Mouse (Mus musculus) subcutaneous adipose tissue, adult 2 months (tissue): ENCODE measurements around the gene Rspo3. TPM values are rescaled to one million over a fixed set of nuclear protein-coding genes. Genes with fewer than 3 reads are reported as not detected.

Experiments used
- polyA plus RNA-seq: library from polyadenylated mRNA; depleted of rRNA; stranded (reverse); fragments of >200 nt; gene quantifications from 2 replicates; pipeline ENCODE4 v1.2.3, GENCODE M21; 2012; ENCODE audit warnings: low replicate concordance; rRNA removed

Gene Rspo3
- polyA plus RNA-seq = 0.64 and 13.9 TPM in 2 replicates

DNA sequence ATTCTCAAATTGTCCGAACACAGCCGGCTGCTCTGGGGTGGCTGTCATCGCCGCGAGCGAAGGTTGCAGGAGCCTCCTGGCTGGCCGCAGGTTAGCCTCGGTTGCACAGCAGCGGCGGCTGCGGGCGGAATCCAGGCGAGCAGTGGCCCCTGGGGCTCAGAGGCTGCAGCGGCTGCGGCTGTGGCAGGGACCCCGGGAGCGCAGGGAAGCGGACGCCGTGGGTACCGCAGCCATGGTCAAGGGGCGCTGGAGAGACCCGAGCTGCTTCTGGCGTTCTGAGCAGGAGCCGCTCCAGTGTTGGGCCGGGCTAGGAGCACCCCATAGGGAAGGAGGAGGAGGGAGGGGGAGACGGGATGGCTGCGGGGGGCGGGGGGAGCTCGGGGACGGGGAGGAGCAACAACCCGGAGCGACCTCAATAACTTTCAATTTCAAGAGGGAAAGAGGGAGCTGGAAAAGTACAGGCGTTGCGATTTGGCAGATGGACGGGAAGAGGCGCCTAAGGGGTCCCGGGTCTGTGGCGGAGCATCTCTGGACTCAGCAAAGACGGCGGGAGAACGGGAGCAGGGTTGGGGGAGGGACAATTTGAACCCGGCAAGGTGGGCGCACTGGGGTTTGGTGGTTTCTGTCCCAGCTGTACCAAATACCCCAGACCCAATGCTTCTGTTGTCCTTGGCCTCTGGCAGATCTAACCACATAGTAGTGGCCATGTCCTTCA lies at the start of gene Rspo3:
Rspo3 (minus strand) TSS at position 322 of the 715 bp plus-strand sequence.

Other genes with a start within 250 kb of the Rspo3 start
- gene Echdc1, start 222.7 kb downstream of the Rspo3 start, polyA plus RNA-seq = 41.5 and 44.5 TPM in 2 replicates
- 24.8 and 31.1 TPM in 2 replicates for gene Rnf146, start 173.4 kb downstream of the Rspo3 start, polyA plus RNA-seq